Mouse (Mus musculus) spleen, adult 2 months (tissue): ENCODE measurements at regions not wholly inside any gene's neighbourhood (a gene's known extent, or its start where the extent isn't known, plus 50 kb on each side); places are given as distances from the start of the nearest gene placed in this dataset.

ENCODE experiments used
- DNase-seq, 2 experiments: peaks; one replicate each; pipeline versions ENCODE4 v3.0.0 to v3.0.0-alpha.2; 2012 to 2021; ENCODE audit warnings: low spot score in 2 of 2, low read depth in 1 of 2
- H3K27ac ChIP-seq: fragments of 200-500 bp; 2 replicates; pipeline ENCODE4 v1.5.1; 2012; ENCODE audit warnings: low read length, inconsistent platforms; ENCODE audit not compliant: insufficient read depth
- H3K27me3 ChIP-seq: fragments of 200-500 bp; 2 replicates; pipeline ENCODE4 v1.6.1; 2012; ENCODE audit warnings: mild to moderate bottlenecking, moderate library complexity, low read length, inconsistent platforms; ENCODE audit not compliant: control insufficient read depth, insufficient read depth
- H3K36me3 ChIP-seq: fragments of 200-500 bp; 2 replicates; pipeline ENCODE4 v1.6.1; 2012; ENCODE audit warnings: mild to moderate bottlenecking, low read length, inconsistent platforms; ENCODE audit not compliant: control insufficient read depth, insufficient read depth
- H3K4me1 ChIP-seq: fragments of 200-500 bp; 2 replicates; pipeline ENCODE4 v1.6.1; 2011; ENCODE audit warnings: inconsistent platforms; ENCODE audit not compliant: control insufficient read depth, insufficient read depth, insufficient read length
- H3K4me3 ChIP-seq: fragments of 200-500 bp; 2 replicates; pipeline ENCODE4 v1.5.1; 2011; ENCODE audit warnings: mild to moderate bottlenecking, inconsistent platforms; ENCODE audit not compliant: insufficient read depth, insufficient read length; ENCODE audit errors: extremely low read depth
- CTCF ChIP-seq: fragments of 200-500 bp; IDR thresholded peaks from 2 replicates; pipeline ENCODE4 v1.5.1; 2011; ENCODE audit warnings: mild to moderate bottlenecking, inconsistent platforms; ENCODE audit not compliant: insufficient read depth, insufficient read length, insufficient replicate concordance; ENCODE audit errors: extremely low read depth
- POLR2A ChIP-seq: fragments of 200-500 bp; IDR thresholded peaks from 2 replicates; pipeline ENCODE4 v1.6.1; 2011; ENCODE audit warnings: low read depth, low read length, inconsistent platforms
- WGBS: fragments of 180-500 bp; shearing (Covaris S2); methylation state at CpG from one replicate; pipeline ENCODE4 v1.1.7; 2018; 5-methylcytosine and 5-hydroxymethylcytosine counted together

DNA sequence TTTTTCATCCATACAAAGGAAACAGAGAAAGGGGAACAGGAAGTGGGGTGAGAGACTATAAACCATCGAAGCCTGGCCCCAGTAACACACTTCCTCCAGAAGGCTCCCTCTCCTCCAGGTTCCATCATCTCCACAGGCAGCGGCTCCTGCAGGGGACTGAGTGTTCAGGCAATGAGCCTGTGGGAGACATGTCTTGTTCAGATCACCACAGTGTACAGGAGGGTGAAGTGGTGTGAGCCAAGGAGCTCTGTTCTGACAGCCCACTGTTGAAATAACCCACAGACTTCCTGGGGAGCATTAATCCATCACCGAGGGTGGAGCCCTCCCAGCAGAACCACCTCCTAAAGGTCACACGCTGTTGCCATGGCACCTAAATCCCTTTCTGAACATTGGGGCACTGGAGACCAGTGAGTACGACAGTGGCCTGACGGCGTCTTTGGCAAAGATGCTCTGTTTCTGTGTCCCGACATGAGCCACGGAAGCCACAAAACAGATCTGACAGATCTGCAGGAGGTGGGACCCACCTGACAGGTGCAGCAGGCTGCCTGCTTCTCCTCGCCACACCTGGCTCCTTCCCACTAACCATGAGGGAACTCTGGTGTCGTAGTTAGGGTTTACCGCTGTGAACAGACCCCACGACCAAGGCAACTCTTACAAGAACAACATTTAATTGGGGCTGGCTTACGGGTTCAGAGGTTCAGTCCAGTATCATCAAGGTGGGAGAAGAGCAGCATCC is 60.9 kb downstream of the Psmg1 start:
- Histone ChIP-seq H3K27ac (no peak overlapping the region), H3K4me3 (no peak overlapping the region), H3K36me3 (no peaks in the 10 kb centered on the region), H3K4me1 (peaks cover 21% of the 10 kb centered on the region; the same call in 1 of the 2 replicates), H3K27me3 (no peaks in the 10 kb centered on the region)
- 41% methylated on average over 14 of the region's 14 CpGs for WGBS
- no peak for TF ChIP-seq POLR2A
- no peak for TF ChIP-seq CTCF
- DNase-seq, result no peak

- no peak overlapping the region for H3K27ac ChIP-seq
- no peaks in the 10 kb centered on the region for H3K36me3 ChIP-seq
- 84% methylated on average over 18 of the region's 18 CpGs for WGBS
- no peak for DNase-seq
- no peak for TF ChIP-seq CTCF
- no peak for TF ChIP-seq POLR2A
- no peaks in the 10 kb centered on the region for H3K27me3 ChIP-seq
- no peak overlapping the region for H3K4me3 ChIP-seq
- peaks cover 21% of the 10 kb centered on the region; the same call in 1 of the 2 replicates for H3K4me1 ChIP-seq
These were observed 62.2 kb downstream of the Psmg1 start for GRCm38 (mm10) chr16:95928290-95929260.

GRCm38 (mm10) chr16:95926558-95926957 is 64.2 kb downstream of the Psmg1 start:
- DNase-seq, result no peak
- H3K4me3 ChIP-seq, result no peak overlapping the region
- H3K27me3 ChIP-seq, result no peaks in the 10 kb centered on the region
- no peaks in the 10 kb centered on the region for H3K36me3 ChIP-seq
- no peak overlapping the region for H3K27ac ChIP-seq
- WGBS, result 83% methylated on average over 6 of the region's 6 CpGs
- TF ChIP-seq CTCF (no peak), POLR2A (no peak)
- peaks cover 21% of the 10 kb centered on the region; the same call in 1 of the 2 replicates for H3K4me1 ChIP-seq

DNA sequence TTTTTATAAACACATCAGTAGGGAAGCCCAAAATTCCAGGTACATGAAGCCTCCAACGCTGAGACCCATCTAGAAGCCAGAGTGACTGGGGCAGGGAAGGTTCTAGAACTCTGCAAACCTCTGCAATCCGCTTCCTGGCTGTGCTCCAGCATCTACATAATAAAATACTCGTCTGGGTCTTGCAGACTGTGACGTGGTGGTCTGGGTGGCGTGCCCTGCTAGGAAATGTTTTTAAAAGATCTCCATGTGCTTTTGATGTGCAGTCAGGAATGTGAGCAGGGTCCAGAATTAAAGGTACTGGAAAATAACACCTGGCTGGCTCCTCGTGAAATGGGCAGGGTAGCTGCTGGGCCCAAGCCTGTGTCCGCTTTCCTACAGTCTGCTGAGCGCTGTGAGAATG is 66.0 kb downstream of the Psmg1 start:
- Histone ChIP-seq H3K4me1 (peaks cover 12% of the 10 kb centered on the region; the same call in 1 of the 2 replicates), H3K27ac (no peak overlapping the region), H3K4me3 (no peak overlapping the region), H3K36me3 (no peaks in the 10 kb centered on the region), H3K27me3 (no peaks in the 10 kb centered on the region)
- DNase-seq, result no peak
- WGBS, result 81% methylated on average over 8 of the region's 8 CpGs
- no peak for TF ChIP-seq POLR2A
- no peak for TF ChIP-seq CTCF

DNA sequence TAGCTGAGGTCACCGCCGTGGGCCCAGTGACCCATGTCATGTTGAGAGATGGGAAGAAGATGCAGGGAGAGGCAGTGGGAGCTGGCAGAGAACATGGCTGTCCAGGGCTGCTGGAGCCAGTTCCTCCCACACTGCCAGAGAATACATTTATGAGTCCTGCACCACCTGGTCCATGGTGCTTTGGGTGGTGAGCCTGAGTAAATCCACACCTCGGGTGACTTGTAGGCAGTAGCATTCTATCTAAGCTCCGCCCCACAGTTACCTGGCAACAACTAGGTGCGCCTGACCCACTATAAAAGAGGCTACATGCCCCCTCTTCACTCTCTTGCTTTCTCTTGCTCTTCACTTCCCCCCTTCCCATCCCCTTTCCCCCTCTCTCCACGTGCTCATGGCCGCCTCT is 66.8 kb downstream of the Psmg1 start:
- 93% methylated on average over 7 of the region's 7 CpGs for WGBS
- Histone ChIP-seq H3K27me3 (no peaks in the 10 kb centered on the region), H3K4me3 (no peak overlapping the region), H3K4me1 (peaks cover 4% of the 10 kb centered on the region; the same call in 1 of the 2 replicates), H3K36me3 (no peaks in the 10 kb centered on the region), H3K27ac (no peak overlapping the region)
- DNase-seq, result no peak
- TF ChIP-seq CTCF (no peak), POLR2A (no peak)

DNA sequence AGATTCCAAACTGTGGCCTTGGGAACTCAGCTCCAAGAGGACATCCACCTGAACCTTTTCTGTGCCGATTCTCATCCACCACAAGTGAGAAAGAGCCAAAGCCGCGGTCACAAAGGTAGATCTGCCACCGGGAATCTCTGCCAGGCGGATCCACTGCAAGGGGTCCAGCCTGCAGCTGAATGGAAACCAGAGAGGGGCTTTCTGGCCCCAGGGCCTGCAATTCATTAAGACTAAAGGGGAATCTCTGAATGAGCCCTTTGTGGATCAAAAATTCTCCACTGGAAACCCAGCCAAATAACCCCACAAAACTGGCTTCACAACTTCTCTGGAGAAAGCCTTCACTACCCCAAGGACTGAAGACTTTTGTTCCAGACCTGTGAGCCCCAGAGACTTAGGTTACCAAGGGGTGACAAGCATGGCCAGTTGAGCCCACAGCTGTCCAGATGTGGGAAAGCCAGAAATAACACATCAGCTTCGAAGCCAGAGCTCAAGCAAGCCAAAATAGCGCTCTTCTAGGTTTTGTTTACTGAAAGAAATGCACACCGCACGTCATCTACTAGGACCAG is 68.3 kb downstream of the Psmg1 start:
- TF ChIP-seq POLR2A (no peak), CTCF (no peak)
- H3K4me3 ChIP-seq, result no peak overlapping the region
- DNase-seq, result no peak
- H3K36me3 ChIP-seq, result no peaks in the 10 kb centered on the region
- peaks cover 3% of the 10 kb centered on the region; the same call in 1 of the 2 replicates for H3K4me1 ChIP-seq
- H3K27me3 ChIP-seq, result no peaks in the 10 kb centered on the region
- H3K27ac ChIP-seq, result no peak overlapping the region
- WGBS, result 91% methylated on average over 9 of the region's 9 CpGs
